Mouse (Mus musculus) spleen, adult 12 weeks (tissue): ENCODE results near the gene Olfr1417.

Experiments
- DNase-seq: peaks from one replicate; pipeline ENCODE4 v3.0.0; 2022; ENCODE audit warnings: low spot score

Olfr1417 gene

GRCm38 (mm10) chr19:11810856-11811255 is 28.2 kb downstream of the Olfr1417 start:
- no peak for DNase-seq

GRCm38 (mm10) chr19:11810003-11810758 is 28.8 kb downstream of the Olfr1417 start:
- no peak for DNase-seq

GRCm38 (mm10) chr19:11808452-11808851 is 30.6 kb downstream of the Olfr1417 start:
- no peak for DNase-seq

GRCm38 (mm10) chr19:11807822-11808221 is 31.2 kb downstream of the Olfr1417 start:
- DNase-seq: no peak

- DNase-seq: no peak
Observed at GRCm38 (mm10) chr19:11807251-11807650, 31.8 kb downstream of the Olfr1417 start.

GRCm38 (mm10) chr19:11804423-11804822 is 34.6 kb downstream of the Olfr1417 start:
- DNase-seq: no peak

- no peak for DNase-seq
Observed at GRCm38 (mm10) chr19:11800531-11801315, 38.3 kb downstream of the Olfr1417 start.

GRCm38 (mm10) chr19:11794447-11794846 is 44.6 kb downstream of the Olfr1417 start:
- no peak for DNase-seq

- DNase-seq: no peak
Observed at GRCm38 (mm10) chr19:11793741-11794359, 45.2 kb downstream of the Olfr1417 start.

GRCm38 (mm10) chr19:11791825-11792224 is 47.2 kb downstream of the Olfr1417 start:
- no peak for DNase-seq

GRCm38 (mm10) chr19:11788876-11789275 is 50.1 kb downstream of the Olfr1417 start:
- no peak for DNase-seq

GRCm38 (mm10) chr19:11787826-11788225 is 51.2 kb downstream of the Olfr1417 start:
- DNase-seq: no peak

GRCm38 (mm10) chr19:11785409-11786154 is 53.4 kb downstream of the Olfr1417 start:
- DNase-seq: no peak

GRCm38 (mm10) chr19:11777191-11777865 is 61.7 kb downstream of the Olfr1417 start:
- DNase-seq: peak; percentile 48
